Mouse (Mus musculus) limb, embryonic 14.5 days (tissue): Measurements from ENCODE around the gene Fbxo44. TPM values are rescaled to one million over a fixed set of nuclear protein-coding genes. Genes with fewer than 3 reads are reported as not detected.

Experiments used
- ATAC-seq: fragments of 200-750 bp; cut with Nextera tagmentation; 2 replicates; pipeline ENCODE4 v1.8.0; 2017; ENCODE audit warnings: low read depth, moderate number of reproducible peaks, moderate TSS enrichment; ENCODE audit not compliant: low FRiP score
- DNase-seq: peaks from one replicate; pipeline ENCODE4 v3.0.0-alpha.2; 2015; ENCODE audit warnings: low spot score
- H3K27ac ChIP-seq: fragments of 300-500 bp; sonication (generic); replicated peaks from 2 replicates; pipeline ENCODE4 v1.5.1; 2014; ENCODE audit warnings: low read depth, mild to moderate bottlenecking, low read length, moderate library complexity, mixed read lengths
- H3K27me3 ChIP-seq: fragments of 300-500 bp; sonication (generic); 2 replicates; pipeline ENCODE4 v1.6.1; 2014; ENCODE audit warnings: low read length, mixed read lengths; ENCODE audit not compliant: control insufficient read depth, insufficient read depth
- H3K36me3 ChIP-seq: fragments of 300-500 bp; sonication (generic); 2 replicates; pipeline ENCODE4 v1.6.1; 2014; ENCODE audit warnings: mild to moderate bottlenecking, low read length, moderate library complexity, mixed read lengths; ENCODE audit not compliant: control insufficient read depth, insufficient read depth
- H3K4me1 ChIP-seq: fragments of 300-500 bp; sonication (generic); 2 replicates; pipeline ENCODE4 v1.6.1; 2014; ENCODE audit warnings: antibody characterized with exemption, low read length, mixed read lengths; ENCODE audit not compliant: control insufficient read depth, insufficient read depth
- H3K4me2 ChIP-seq: fragments of 300-500 bp; sonication (generic); replicated peaks from 2 replicates; pipeline ENCODE4 v1.6.1; 2014; ENCODE audit warnings: low read depth, mild to moderate bottlenecking, low read length, moderate library complexity; ENCODE audit not compliant: severe bottlenecking
- H3K4me3 ChIP-seq: fragments of 300-500 bp; sonication (generic); replicated peaks from 2 replicates; pipeline ENCODE4 v1.5.1; 2014; ENCODE audit warnings: low read length
- H3K9ac ChIP-seq: fragments of 300-500 bp; sonication (generic); 2 replicates; pipeline ENCODE4 v1.6.1; 2014; ENCODE audit warnings: mild to moderate bottlenecking, low read depth, low read length, moderate library complexity; ENCODE audit not compliant: severe bottlenecking
- H3K9me3 ChIP-seq: fragments of 300-500 bp; sonication (generic); 2 replicates; pipeline ENCODE4 v1.6.1; 2016; ENCODE audit warnings: low read length; ENCODE audit not compliant: control insufficient read depth
- POLR2A ChIP-seq: fragments of 200-500 bp; IDR thresholded peaks from 2 replicates; pipeline ENCODE4 v1.8.0; 2012; ENCODE audit warnings: inconsistent platforms, mild to moderate bottlenecking, moderate library complexity, borderline replicate concordance; ENCODE audit not compliant: insufficient read depth, insufficient read length; ENCODE audit errors: extremely low read depth
- WGBS: fragments of 180-500 bp; shearing (Covaris S2); extraction: QIAGEN DNeasy Blood & Tissue Kit; methylation state at CpG from one replicate; pipeline ENCODE4 v1.1.7; 2014; 5-methylcytosine and 5-hydroxymethylcytosine counted together
- polyA plus RNA-seq, 2 experiments: library from polyadenylated mRNA; depleted of rRNA in 1 of 2; stranded (reverse) in 1 of 2; unstranded in 1 of 2; fragments of >200 nt; fragmentation: Nextera tagmentation in 1 of 2; extraction: Ambion mirVana in 1 of 2; gene quantifications; 2 replicates each; pipeline versions ENCODE4 v1.2.1 to v1.2.3; 2012 to 2014

Gene Fbxo44
- polyA plus RNA-seq (2012; rRNA removed): 21.1 and 24.7 TPM in 2 replicates
- 8.1 and 10.8 TPM in 2 replicates for polyA plus RNA-seq (2014; fragmentation: Nextera tagmentation; extraction: Ambion mirVana)

DNA sequence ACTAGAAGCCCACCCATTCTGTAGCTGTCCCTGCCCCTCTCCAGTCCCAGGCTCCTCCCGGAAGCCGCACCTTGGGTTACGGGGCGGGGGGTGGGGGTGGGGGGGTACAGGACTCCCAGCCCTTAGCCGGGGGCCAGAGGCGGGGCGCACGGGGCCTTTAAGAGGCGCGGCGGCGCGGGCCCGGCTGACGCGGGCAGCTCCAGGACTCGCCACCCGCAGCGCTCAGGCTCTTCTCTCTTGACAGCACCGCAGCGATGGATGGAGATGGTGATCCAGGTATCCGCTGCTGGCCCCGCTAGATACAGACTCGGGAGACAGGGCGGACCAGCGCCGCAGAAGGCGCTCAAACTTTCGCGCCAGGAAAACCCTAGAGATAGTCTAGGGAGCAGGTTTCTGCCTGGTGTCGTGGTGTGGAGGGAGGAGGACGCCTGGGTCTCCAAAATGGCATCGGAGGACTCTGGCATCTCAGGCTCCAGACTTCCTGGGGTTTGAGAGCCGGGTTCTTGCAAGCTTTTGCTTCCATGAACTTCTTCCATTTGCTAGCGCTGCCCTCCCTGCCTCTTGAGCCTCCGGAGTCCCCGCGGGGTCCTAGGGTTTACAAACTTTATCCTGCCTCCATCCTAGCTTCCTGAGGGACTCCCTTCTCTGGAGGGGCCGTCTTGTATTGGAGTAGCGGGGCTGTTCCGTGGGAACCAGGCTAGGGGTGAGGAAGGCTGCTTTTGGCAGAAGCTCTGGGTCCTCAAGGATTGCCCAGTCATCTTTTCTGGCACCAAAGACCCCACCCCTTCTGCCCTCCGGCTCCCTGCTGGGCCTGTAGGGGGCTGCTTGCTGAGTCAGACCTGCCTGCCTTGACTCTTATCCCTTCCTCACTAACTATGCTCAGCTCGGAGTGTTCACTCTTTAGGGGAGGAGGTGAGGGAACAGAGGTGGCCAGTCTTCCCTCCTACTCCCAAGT is at the start of gene Fbxo44, which contains the start of gene Fbxo2:
Gene Fbxo44 (minus strand): TSS at position 47 of the 955 bp plus-strand sequence.
Gene Fbxo2 (plus strand): TSS at position 186 of the 955 bp plus-strand sequence.
- H3K27ac ChIP-seq: no peak within 1 kb of the TSS; the same call in 1 of the 2 replicates
- H3K9me3 ChIP-seq: no peaks in the 10 kb centered on the region
- peak within 1 kb of the TSS; percentile 67 for H3K9ac ChIP-seq
- H3K4me2 ChIP-seq: peak within 1 kb of the TSS; percentile 99
- peaks cover 18% of the 10 kb centered on the region for H3K4me1 ChIP-seq
- no peak for TF ChIP-seq POLR2A
- WGBS: 2% methylated on average over 24 of the region's 43 CpGs
- H3K36me3 ChIP-seq: 0 out of 2 replicates have a peak, but pooled peaks cover 13% of the 10 kb centered on the region
- DNase-seq (no peak), ATAC-seq (peak; percentile 71)
- H3K4me3 ChIP-seq: peak within 1 kb of the TSS; percentile 67
- H3K27me3 ChIP-seq: peaks cover 49% of the 10 kb centered on the region

DNA sequence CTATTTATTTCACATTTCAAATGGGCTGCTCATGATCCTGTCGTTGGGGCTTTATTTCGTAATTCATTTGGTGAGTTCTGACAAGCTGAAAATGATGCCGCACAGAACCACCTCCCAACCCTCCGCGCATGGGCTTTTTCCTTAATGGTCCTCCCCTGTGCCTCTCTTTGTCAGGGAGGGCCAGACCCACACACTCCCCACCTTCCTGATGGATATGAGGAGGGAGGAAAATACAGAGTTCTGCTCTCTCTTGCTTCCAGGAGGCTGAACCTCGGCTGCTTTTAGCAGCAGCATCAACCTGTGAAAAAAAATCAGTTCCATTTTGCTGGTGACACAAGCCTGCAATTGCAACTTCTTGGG is 44.6 kb upstream of the Fbxo44 start:
- Histone ChIP-seq H3K9me3 (no peaks in the 10 kb centered on the region), H3K27ac (no peak overlapping the region), H3K4me3 (no peak overlapping the region), H3K9ac (no peak overlapping the region), H3K4me1 (no peaks in the 10 kb centered on the region), H3K4me2 (no peak overlapping the region), H3K36me3 (no peaks in the 10 kb centered on the region), H3K27me3 (no peaks in the 10 kb centered on the region)
- TF ChIP-seq POLR2A: no peak
- WGBS: 57% methylated on average over 6 of the region's 6 CpGs
- DNase-seq (no peak), ATAC-seq (no peak)

GRCm38 (mm10) chr4:148204061-148204872 is 44.0 kb upstream of the Fbxo44 start:
- H3K9ac ChIP-seq: no peak overlapping the region
- WGBS: 65% methylated on average over 15 of the region's 15 CpGs

DNA sequence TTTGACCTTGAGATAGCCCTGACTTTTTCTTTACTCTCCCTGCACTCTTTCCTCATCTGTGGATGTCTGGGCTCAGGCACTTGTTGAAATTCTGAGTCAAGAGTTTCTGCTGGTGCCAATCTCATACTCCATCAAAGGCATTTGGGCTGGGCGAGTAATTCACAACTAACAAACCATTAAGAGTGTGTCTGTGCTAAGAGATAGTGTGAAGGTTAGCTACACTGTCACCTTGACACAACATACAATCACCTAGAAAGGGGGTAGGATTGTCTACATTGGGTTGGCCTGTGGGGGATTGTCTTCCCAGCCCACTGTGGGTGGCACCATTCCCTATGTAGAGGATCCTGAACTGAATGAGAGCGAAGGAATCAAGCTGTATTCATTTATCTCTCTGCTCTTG is 43.3 kb upstream of the Fbxo44 start:
- DNase-seq (no peak), ATAC-seq (no peak)
- Histone ChIP-seq H3K9me3 (no peaks in the 10 kb centered on the region), H3K4me2 (no peak overlapping the region), H3K27me3 (no peaks in the 10 kb centered on the region), H3K36me3 (no peaks in the 10 kb centered on the region), H3K4me3 (no peak overlapping the region), H3K9ac (no peak overlapping the region), H3K4me1 (no peaks in the 10 kb centered on the region), H3K27ac (no peak overlapping the region)
- 91% methylated on average over 2 of the region's 2 CpGs for WGBS
- TF ChIP-seq POLR2A: no peak

More at GRCm38 (mm10) chr4:148204061-148204872, 44.0 kb upstream of the Fbxo44 start:
- H3K4me1 ChIP-seq: no peaks in the 10 kb centered on the region
- no peak for DNase-seq
- H3K27ac ChIP-seq: no peak overlapping the region
- no peak for ATAC-seq
- no peaks in the 10 kb centered on the region for H3K36me3 ChIP-seq
- no peaks in the 10 kb centered on the region for H3K27me3 ChIP-seq
- no peak overlapping the region for H3K4me2 ChIP-seq
- no peak for TF ChIP-seq POLR2A
- H3K9me3 ChIP-seq: no peaks in the 10 kb centered on the region
- H3K4me3 ChIP-seq: no peak overlapping the region

DNA sequence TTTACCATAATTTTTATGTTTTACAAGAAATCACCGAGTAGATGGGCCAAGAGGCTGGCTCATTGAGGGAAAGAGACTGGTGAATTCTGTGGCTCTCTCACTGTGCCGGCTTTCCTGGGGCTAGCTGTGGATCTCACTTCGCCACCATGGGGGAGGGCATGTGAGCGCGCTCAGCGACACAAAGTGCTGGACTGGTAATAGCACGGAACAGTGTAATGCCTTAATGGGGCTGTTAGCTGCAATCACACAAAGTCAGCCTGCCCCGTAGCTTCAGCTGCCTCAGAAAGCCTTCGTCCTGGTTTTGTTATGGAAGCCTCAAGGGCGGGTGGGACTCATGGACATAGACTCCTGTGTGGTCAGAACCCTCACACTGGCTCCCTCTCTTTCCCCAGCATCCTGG is 38.4 kb upstream of the Fbxo44 start:
- Histone ChIP-seq H3K9me3 (no peaks in the 10 kb centered on the region), H3K36me3 (no peaks in the 10 kb centered on the region), H3K27ac (no peak overlapping the region), H3K9ac (no peak overlapping the region), H3K4me2 (no peak overlapping the region), H3K4me3 (no peak overlapping the region), H3K4me1 (no peaks in the 10 kb centered on the region), H3K27me3 (no peaks in the 10 kb centered on the region)
- no peak for DNase-seq
- no peak for ATAC-seq
- no peak for TF ChIP-seq POLR2A
- 36% methylated on average over 10 of the region's 10 CpGs for WGBS
